Mouse (Mus musculus) WW6 (cell line): ENCODE measurements around the gene Spns2.

ENCODE experiments used
- DNase-seq: peaks from one replicate; pipeline ENCODE4 v3.0.0-alpha.2; 2013; ENCODE audit warnings: low read depth, low spot score

Spns2 gene

DNA sequence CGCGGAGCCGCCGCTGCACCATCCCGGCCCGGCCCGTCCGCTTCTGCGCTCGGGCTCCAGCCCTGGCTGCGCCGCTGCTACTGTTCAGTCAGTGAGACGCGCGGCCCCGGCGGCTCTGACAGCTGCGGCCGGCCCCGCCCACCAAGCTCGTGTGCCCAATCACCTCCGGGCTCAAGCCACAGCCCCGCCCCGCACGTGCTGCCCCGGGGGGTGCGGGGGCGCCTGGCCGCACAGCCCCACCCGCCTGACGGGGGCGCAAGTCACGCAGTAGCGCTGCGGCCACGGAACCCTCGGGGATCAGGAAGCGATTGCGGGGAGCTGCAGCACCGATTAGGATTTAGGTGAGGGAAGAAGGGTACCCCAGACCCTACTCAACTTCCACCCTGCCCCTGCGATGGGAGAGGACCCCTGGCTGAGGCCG is at the start of gene Spns2:
Gene Spns2 (minus strand): TSS at position 24 of the 421 bp plus-strand sequence.
- peak; percentile 78 for DNase-seq

DNA sequence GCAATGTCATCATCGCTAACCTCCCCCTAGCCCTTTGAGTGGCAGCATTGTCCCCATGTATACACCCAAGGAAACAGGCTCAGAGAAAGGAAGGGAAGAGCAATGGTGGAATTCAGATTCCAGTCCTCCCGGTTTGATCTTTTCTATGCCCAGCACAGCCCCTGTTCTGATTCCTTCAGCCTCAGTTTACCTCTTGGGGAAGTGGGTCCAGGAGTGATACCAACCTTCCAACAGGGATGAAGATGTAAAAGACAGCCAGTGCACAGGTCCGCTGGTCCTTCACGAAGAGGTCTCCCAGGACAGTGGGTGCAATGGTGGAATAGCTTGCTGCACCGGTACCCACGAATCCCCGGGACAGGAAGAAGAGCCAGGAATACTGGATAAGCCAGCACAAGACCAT is 49.1 kb upstream of the Spns2 start:
- DNase-seq: no peak

DNA sequence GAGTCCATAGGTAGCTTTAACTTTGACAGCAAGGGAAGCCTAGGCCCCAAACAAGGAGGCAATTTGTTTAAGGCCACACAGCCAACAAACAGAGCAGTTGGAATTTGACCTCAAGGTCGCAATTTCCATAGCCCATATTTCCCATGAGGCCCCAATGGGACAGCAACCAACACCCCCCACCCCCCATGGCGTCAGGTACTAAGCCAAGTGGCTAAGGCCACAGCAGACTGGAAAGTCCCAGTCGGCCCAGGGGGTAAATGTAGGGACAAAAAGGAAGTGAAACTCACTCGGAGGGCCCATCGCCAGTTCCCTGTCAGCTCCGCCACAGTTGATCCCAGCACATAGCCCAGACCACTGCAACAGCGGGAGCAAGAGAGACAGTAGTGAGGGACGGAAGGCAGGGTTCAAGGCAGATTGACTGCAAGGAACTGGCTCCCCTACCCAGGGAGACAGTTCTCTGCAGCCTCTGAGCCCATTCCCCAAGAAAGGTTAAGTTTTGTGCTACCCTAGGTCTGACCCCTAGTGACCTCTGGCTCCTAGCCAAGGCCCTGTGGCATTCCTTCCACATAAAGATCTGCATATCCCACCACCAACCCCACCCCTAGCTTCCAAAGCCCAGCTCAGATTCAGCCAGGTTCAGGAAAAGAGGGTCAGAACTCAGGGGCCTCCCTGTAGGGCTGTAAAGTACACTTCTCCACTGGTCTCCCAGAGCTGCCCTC is 48.5 kb upstream of the Spns2 start:
- DNase-seq: no peak

DNA sequence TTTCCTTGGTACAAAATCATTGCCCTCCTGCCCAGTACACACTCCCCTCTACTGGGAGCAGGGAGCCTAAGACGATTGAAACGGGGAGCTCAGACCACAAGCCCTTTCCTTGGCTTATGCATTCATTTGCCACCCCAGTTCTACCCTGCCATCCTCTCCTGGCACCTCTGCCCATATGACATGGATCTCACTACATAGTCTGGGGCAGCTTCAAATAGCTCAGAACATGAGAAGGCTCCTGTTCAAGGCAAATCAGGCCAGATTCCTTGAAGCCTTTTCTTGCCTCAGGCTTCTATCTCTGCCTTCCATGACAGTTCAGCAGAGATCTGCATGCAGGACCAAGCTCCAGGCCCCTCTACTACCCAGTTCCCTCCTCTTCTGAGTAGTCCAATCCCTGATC is 47.8 kb upstream of the Spns2 start:
- DNase-seq: no peak

DNA sequence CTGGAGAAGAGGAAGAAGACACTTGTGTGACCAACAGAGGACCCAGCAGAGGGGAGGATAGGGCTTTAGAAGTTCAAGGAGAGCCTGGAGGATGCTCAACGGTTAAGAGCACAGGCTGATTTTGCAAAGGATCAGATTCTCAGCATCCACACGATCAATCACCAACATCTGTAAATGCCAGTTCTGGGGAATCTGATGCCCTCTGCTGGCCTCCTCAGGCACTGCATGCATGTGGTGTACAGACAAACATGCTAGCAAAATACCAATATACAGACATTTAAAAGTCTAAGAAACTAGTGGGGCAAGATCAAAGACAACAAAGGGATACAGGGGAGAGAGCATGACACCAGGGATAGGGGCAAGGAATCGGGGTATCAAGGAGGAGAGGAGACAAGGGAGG is 45.8 kb upstream of the Spns2 start:
- no peak for DNase-seq

DNA sequence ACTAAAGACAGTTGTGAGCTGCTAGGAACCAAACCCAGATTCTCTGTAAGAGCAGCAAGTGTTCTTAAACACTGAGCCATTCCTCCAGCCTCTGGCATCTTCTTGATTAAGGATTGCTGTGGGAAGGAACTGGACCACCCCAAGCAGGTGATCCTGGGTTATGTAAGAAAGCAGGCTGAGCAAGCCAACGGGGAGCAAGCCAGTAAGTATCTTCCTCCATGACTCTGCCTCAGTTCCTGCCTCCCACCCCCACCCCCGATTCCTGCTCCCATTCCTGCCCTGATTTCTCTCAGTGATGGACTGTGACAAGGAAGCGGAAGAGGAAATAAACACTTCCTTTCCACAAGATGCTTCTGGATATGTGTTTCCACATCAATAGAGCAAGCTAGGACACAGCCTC is 43.2 kb upstream of the Spns2 start:
- DNase-seq: no peak

DNA sequence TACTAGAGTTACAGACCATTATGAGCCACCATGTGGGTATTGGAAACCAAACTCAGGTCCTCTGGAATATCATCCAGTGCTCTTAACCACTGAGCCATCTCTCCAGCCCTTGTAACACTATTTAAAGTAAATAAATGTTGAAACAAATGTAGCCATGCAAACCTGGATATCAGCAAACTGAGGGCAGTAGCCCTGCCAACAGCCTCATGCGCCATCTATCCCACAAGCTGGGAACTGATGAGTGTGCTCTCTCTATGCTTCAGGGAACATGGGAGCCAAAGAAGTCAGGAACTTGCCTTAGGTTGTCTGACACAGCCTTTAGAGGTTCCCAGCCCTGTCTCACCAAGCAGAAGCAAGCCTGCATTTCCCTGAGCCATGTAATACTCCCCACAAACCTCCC is 41.9 kb upstream of the Spns2 start:
- DNase-seq: no peak

DNA sequence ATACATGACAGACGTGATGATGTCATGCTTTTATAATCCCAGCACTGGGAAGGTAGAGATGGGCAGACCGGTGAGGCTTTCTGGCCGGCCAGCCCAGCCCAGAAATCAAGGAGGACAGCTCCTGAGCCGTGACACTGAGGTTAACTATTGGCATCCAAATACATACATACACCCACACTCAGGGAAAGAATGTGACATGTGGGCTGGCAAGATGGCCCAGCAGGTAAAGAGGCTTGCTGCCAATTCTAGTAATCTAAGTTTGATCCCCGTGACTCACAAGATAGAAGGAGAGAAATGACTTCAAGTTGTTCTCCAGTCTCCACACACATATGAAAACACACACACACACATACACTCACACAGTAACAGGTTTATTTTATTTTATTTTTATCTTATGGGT is 41.4 kb upstream of the Spns2 start:
- no peak for DNase-seq

DNA sequence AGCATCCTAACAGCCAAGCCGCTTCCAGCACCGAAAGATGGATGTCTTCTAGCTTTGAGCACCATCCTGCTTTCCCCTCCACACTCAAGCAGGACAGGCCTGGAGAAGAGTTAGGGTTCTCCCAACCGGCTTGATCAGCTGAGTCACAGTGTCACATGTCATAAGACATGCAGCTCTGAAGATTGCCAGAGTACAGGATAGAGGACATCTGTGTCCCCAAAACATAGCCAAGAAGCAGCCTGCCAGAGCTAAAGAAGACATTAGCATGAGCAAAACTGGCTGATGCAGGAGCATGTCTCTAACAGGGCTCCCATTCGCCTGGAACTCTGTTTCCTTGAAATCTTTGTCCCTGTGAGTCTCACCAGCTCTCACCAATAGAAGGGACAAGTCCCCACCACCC is 36.5 kb upstream of the Spns2 start:
- DNase-seq: no peak

DNA sequence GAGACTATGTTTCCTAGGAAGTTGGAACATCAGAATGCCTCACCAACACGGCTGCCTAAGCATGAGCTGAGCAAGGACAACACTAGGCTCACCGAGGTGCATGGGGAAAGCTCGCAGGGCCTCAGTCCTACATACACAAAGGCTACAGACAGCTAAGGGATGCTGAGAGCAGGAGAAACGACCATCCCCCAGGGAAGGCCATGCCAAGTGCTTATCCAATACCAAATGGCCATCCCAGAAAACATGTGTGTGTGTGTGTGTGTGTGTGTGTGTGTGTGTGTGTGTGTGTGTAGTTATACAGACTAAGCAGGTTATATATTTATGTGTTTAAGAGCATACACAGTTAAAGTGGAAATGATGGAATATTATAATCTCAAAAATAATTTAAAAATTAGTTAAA is 34.0 kb upstream of the Spns2 start:
- no peak for DNase-seq

DNA sequence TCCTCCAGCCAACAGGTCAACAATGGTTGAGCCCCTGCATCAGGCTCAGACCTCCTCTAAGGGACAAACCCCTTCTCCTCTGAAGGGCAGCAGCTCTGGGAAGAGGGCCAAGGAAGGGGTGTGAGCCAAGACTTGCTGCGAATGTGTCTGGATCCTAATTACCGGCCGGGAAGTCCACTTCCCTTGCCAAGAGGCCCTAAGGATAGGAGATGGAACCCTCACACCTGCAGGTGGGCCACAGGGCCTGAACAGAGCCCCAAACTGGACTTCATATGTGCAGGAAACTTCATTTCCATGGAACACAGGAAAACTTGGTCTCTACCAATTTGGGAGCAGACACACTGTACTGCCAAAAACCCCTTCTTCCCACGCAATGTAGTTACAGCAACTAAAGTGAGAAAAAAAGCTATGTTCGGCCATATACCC is 32.9 kb upstream of the Spns2 start:
- no peak for DNase-seq

DNA sequence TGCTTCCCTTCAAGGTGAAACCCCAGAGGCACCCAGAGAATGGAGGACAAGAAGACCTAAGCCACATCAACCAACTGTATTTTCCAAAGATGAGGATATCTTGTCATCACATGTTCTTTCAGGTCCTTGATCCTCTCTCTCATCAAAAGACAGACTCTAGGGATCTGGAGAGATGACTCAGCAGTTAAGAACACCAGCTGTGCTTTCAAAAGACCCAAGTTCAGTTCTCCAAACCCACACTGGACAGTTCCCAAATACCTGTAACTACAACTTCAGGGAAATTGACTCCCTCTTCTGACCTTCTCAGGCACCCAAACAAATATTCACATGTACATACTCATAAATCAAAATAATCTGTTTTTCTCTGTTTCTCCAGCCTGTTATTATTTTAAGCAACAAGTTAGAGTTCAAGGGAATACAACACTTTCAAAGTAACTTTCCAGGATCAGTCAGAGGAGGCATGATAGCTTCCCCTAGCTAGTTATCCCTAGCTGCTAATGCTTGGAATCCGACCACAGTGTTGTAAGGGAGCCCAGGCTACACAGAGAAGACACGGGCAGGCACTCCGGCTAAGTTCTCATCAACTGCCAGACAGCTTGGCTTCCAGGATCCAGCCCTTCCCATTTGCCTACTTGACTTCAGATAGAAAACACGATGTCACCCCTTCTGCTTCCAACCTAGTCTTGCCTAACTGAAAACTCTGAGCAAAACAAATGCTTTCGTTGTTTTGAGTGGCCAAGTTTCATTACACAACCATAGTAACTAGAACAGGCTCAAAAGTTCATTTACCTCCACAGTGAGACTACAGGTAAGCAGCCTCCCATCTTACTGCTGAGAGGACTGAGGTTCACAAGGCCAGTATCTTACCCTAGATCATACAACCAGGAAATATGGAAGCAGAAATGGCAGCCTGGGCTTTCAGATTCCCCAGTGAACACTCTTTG is 32.2 kb upstream of the Spns2 start:
- DNase-seq: no peak

DNA sequence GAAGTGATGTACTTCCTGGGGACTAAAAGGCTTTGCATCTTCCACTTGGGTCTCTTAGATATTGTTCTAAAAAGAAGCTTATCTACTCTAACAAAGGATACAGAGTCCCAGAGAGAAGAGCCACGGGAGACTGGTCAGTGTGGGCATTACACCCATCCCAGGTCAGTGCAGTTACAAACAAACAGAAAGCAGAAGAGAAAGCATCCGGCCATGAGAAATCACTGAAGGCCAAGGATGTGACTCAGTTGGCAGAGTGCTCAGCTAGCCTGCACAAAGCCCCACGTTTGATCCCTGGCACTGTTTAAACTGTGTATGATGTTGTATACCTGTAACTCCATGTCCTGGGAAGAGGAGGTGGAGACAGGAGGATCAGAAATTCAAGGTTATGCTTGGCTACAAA is 30.2 kb upstream of the Spns2 start:
- DNase-seq: no peak

DNA sequence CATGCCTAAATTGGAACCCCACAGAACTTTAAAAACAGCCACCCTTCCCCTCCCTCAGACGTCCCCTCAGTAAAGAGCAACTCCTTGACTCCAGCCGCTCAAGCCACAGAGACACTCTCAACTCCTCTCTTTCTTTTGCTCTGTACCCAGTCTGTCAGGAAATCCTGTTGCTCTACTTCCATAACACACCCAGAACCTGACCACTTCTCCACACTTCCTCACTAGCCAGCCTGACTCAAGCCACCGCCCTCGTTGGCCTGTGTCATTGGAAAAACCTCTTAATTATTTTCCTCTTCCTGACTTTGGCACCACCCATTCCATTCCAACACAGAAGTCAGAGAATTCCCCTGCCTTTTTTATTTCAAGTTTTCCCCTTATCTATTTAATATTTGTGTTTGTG is 29.5 kb upstream of the Spns2 start:
- no peak for DNase-seq

DNA sequence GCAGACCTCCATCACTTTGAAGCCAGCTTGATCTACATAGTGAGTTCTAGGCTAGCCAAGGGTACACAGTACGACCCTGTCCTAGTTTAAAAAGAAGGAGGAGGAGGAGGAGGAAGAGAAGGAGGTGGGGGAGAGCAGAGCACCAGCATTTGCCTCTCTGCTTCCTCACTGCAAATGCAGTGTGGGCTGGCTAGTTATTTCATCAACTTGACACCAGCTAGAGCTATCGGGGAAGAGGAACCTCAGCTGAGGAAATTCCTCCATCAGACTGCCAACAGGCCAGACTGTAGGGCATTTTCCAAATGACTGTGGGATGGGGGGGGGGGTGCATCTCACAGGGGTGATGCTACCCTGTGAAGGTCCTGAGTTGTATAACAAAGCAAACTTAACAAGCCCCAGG is 28.7 kb upstream of the Spns2 start:
- no peak for DNase-seq

DNA sequence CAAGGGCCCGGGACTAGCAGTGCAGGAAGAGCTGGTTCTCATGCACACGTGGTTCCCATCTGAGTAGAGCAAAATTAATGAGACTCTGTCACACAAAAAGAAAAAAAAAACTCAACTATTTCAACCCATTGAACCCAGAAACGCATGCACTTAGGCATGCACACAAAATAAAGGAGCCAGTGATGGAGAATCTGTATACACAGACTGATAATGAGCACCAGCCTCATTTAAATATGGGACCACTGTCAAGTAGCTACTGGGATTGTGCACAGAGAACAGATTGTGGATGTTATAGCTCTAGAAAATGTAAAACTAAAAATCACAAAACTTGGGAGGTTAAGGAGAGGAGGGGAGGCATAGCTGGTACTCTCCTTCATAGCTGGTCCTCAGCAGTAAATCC is 25.3 kb upstream of the Spns2 start:
- no peak for DNase-seq

DNA sequence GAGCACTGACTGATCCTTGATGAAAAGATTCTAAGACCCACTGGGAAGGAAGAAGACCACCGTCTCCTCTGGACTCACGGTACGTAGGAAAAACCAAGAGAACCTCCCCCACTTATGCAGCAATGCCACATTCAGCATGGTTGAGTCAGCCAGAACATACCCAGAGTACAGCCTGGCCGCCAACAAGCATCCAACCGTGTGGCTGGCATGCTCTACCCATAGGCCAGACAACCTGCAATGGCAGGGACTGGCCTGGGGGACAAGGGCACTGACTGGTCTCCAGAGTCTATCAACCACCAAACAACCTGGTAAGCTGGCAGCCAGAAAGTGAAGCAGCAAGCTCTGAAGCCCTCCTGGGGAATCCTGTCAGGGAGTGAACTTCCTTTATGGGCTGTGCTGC is 18.9 kb upstream of the Spns2 start:
- no peak for DNase-seq

DNA sequence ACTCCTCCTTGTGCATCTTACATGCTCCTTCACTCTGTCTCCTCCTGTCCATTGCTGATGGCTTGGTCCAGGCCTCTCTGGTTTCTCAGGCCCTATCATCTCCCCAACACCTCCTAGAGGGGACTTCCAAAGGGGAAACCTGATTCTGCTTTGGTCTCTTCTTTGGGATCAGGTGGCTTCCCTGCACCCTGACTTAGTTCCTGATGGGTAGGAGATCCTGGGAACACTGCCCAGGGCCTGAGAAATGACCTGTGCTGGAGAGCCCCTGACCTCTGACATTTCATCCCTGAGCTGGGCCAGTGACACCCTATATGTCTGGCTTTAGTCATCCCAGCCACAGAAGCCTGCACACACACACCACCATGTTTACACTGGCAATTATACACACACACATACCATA is 17.9 kb upstream of the Spns2 start:
- DNase-seq: no peak

DNA sequence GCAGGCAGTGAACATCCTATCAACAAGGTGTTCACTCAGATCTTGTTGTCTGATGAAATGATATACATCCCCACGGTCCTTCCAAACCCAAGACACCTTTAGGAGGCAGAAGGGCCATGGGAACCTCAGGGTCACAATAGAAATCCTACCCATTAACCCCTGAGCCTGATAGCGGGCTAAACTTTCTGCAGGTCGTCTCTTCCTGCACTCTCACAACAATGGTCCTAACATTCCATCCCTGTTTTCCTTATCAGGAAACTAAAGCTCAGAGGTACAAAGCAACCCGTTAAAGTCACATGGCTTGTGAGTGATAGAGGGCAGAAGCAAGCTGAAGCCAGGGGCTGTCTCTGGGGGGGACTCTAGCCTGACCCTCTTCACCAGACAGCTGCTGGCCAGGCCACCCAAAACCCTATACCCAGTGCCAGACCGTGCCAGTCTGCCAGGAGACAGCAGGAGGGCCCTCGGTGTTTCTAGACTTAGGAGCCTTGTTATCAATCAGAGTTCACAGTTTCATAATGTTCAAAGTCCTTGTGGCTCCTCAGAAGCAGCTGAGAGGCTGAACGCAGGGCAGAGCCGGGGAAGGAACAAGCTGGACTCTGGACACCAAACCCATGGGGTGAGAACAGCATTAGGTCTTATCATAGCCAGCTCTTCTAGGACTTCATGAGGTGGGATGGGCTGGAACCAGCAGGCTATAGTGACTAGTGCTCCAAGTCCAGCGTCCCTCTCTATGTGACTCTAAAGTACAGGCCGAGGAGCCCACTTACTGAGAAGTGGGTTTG is 14.5 kb upstream of the Spns2 start:
- no peak for DNase-seq

DNA sequence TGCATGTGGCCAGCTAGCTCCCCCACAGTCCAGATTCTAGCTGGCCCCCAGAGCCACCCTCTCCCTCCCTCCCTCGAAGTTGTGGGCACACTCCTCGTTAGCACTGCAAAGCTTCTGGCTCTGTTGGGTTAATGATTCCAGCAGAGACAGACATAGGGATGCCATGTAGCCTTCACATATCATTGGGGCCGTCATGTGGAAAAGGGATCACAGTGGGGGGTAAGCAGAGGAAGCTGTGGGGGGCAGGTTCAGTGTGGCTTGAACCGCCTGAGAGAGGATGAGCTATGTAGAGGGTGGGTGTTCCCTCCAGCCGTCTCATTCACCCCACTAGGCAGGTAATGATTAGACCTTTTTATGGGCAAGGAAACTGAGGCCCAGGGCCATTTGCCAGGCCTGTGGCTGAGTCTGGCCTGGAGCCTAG is 13.8 kb upstream of the Spns2 start:
- DNase-seq: no peak

DNA sequence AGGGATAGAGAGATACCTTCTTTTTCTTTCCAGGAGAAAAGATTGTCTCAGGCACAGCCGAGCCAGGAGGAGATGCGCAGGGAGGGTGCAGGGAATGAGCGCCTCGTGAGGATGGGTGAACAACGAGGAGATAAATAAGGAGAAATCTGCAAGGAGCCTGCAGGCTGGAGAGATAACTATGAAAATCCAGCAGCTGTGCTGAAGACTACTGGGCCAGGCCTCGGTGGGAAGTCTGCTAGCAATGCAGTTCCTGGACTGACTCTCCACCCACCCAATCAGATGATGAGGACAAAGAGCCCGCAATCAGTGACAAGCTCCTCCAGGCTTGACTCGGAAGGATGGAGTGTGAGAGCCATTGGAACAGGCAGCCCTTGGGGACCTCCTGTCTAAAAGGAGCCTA is 12.5 kb upstream of the Spns2 start:
- DNase-seq: no peak

DNA sequence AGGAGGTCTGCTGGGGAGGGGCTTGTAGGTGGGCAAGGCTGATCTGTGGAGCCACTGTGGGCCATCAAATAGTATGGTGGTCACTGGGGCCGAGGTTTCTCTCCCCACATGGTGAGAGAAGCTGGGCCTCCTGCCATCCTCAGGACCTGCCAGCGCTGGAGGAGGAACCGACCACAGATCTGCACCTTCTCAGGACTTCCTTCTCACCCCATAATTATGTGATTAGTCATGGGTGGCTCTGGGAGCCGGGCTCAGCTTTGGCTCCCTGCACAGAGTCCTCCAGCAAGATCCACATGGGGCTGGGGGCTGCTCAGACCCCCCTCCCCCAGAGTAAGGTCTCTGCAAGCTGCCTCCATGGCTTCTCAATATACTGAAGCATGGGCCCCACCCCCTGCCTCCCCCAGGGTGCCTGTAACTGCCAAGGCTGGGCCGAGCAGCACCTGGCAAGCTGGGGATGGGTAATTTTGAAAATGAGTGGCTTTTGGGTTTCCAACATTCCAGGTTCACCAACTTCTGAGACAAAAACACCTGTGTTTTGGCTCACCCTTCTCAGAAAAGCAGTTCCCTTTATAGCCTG is 11.8 kb upstream of the Spns2 start:
- DNase-seq: no peak
